In the genomic region with DNA sequence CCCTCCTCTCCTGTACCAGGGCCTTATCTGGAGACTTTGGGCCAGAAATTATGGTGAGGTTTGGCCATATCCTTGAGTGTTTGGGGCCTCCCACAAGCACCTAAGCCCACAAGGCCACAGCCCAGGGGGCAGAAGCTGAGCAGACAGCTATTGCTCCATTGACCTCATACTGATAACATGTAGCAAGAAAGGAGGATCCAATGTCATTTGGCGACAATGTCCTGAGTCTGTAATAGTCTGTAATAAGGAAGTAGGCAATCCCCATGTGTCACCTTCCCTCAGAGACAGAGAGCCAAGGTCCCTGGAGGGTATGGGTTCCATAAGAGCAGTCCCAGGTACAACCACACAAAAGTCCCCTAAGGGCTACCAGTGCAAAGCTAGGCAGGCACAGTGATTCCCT, we compare ENCODE assay signal across 24 mouse cellular contexts. TPM values are rescaled to one million over a fixed set of nuclear protein-coding genes. Genes with fewer than 3 reads are reported as not detected.
DNase-seq lines count a peak whose midpoint lies in the region; ATAC-seq and TF ChIP-seq lines count a peak whose summit lies in the region.
"Had no signal": no experiment of that assay in that cellular context is flagged by ENCODE, and none has a peak within 500 bp of the region (broad histone marks: within the 10 kb centered on the region; RNA-seq: fewer than 3 reads in every experiment).

No protein-coding gene starts in this region.

- intact Hi-C loops in gastrocnemius, adult 2 months (cut with DNase I): no loop called here
- intact Hi-C loops in gastrocnemius, postnatal 36 days (cut with DNase I): no loop called here
- intact Hi-C loops in left cerebral cortex, adult 2 months (cut with DNase I): no loop called here

- H3K27me3 ChIP-seq in intestine, postnatal 0 days (replicated peaks; ENCODE audit: control insufficient read depth, insufficient read depth, low read length): no peaks in the 10 kb centered on the region
- H3K27me3 ChIP-seq: hindbrain, embryonic 12.5 days; kidney, embryonic 15.5 days; megakaryocyte, embryonic 14.5 days; Patski had no signal

- H3K9ac ChIP-seq in intestine, postnatal 0 days (ENCODE audit: low read depth, low read length): no peak overlapping the region
- H3K9ac ChIP-seq: embryonic facial prominence, embryonic 15.5 days; heart, embryonic 13.5 days; hindbrain, embryonic 12.5 days; kidney, embryonic 15.5 days; limb, embryonic 12.5 days; liver, embryonic 13.5 days; midbrain, embryonic 13.5 days; neural tube, embryonic 13.5 days had no signal

- H3K9me3 ChIP-seq in intestine, postnatal 0 days (ENCODE audit: control insufficient read depth): no peaks in the 10 kb centered on the region
- H3K9me3 ChIP-seq: embryonic facial prominence, embryonic 15.5 days; heart, embryonic 13.5 days; hindbrain, embryonic 12.5 days; kidney, embryonic 15.5 days; limb, embryonic 12.5 days; liver, embryonic 13.5 days; megakaryocyte, embryonic 14.5 days; midbrain, embryonic 13.5 days; neural tube, embryonic 13.5 days had no signal

- H3K4me2 ChIP-seq in intestine, postnatal 0 days (replicated peaks; ENCODE audit: low read depth): no peak overlapping the region
- H3K4me2 ChIP-seq: embryonic facial prominence, embryonic 15.5 days; heart, embryonic 13.5 days; hindbrain, embryonic 12.5 days; kidney, embryonic 15.5 days; limb, embryonic 12.5 days; liver, embryonic 13.5 days; midbrain, embryonic 13.5 days; neural tube, embryonic 13.5 days had no signal

- H3K4me3 ChIP-seq in gastrocnemius, adult 2 months: peak overlapping the region; percentile 47
- H3K4me3 ChIP-seq in left cerebral cortex, adult 2 months: no peak overlapping the region
- H3K4me3 ChIP-seq in intestine, postnatal 0 days (ENCODE audit: low read depth, low read length): no peak overlapping the region
- H3K4me3 ChIP-seq: embryonic facial prominence, embryonic 15.5 days; heart, embryonic 13.5 days; hindbrain, embryonic 12.5 days; kidney, embryonic 15.5 days; limb, embryonic 12.5 days; liver, embryonic 13.5 days; megakaryocyte, embryonic 14.5 days; midbrain, embryonic 13.5 days; neural tube, embryonic 13.5 days had no signal

- no peak for TF ChIP-seq CTCF in gastrocnemius, adult 2 months (IDR thresholded peaks at IDR 0.05)
- TF ChIP-seq CTCF in left cerebral cortex, adult 2 months (IDR thresholded peaks at IDR 0.05): no peak
- no peak for TF ChIP-seq CTCF in intestine, postnatal 0 days (IDR thresholded peaks at IDR 0.05; ENCODE audit: low read depth)

- peaks cover 11% of the 10 kb centered on the region; the same call in 1 of the 2 replicates for H3K36me3 ChIP-seq in intestine, postnatal 0 days (ENCODE audit: control insufficient read depth, insufficient read depth)
- H3K36me3 ChIP-seq: embryonic facial prominence, embryonic 15.5 days; heart, embryonic 13.5 days; hindbrain, embryonic 12.5 days; liver, embryonic 13.5 days; midbrain, embryonic 13.5 days; neural tube, embryonic 13.5 days had no signal

- 32% methylated on average over 1 of the region's 1 CpGs for WGBS in intestine, postnatal 0 days

- H3K4me1 ChIP-seq in intestine, postnatal 0 days (replicated peaks; ENCODE audit: control insufficient read depth, insufficient read depth, low read length): peaks cover 4% of the 10 kb centered on the region
- H3K4me1 ChIP-seq: hindbrain, embryonic 12.5 days; limb, embryonic 12.5 days; midbrain, embryonic 13.5 days; neural tube, embryonic 13.5 days had no signal

- peak overlapping the region; percentile 94 for H3K27ac ChIP-seq in gastrocnemius, adult 2 months
- H3K27ac ChIP-seq in left cerebral cortex, adult 2 months: peak overlapping the region; percentile 81
- peak overlapping the region; percentile 73 for H3K27ac ChIP-seq in intestine, postnatal 0 days (ENCODE audit: low read depth, low read length)
- H3K27ac ChIP-seq: embryonic facial prominence, embryonic 15.5 days; heart, embryonic 13.5 days; hindbrain, embryonic 12.5 days; kidney, embryonic 15.5 days; limb, embryonic 12.5 days; liver, embryonic 13.5 days; midbrain, embryonic 13.5 days; neural tube, embryonic 13.5 days had no signal

- peak; percentile 80 for ATAC-seq in intestine, postnatal 0 days
- no peak for ATAC-seq in activated CD4-positive, CD25-positive, alpha-beta regulatory T cell, adult 4 months
- ATAC-seq: forebrain, embryonic 14.5 days; inflammation-experienced regulatory T-cells, adult 6 months; midbrain, embryonic 13.5 days; Patski had no signal

- DNase-seq in gastrocnemius, adult 2 months: no peak
- DNase-seq in gastrocnemius, postnatal 36 days: no peak
- DNase-seq in left cerebral cortex, adult 2 months (ENCODE audit: extremely low spot score in 1 of 2, low spot score in 2 of 2): no peak
- DNase-seq in left cerebral cortex, adult 18-20 months (ENCODE audit: low spot score in 2 of 2): no peak
- DNase-seq in thymus, postnatal 36 days: no peak
- DNase-seq: cerebellum, adult 9-10 months; gastrocnemius, postnatal 10 days; liver, embryonic 13.5 days; lung, adult 2 months; lung, postnatal 14 days; thymus, postnatal 14 days had no signal

RNA-seq across cellular contexts. Expression of a gene that starts 7.7 kb away (rescaled TPM):
- total RNA-seq in gastrocnemius, adult 2 months (2021): 10 to 100 TPM; 11.0 to 18.9 TPM
- 10 to 100 TPM in 1 of 2 experiments, 1 to 10 TPM in 1; 8.5 to 13.3 TPM for total RNA-seq in gastrocnemius, postnatal 36 days (2021)
- total RNA-seq in left cerebral cortex, adult 2 months (2021): 10 to 100 TPM; 38.9 to 40.8 TPM
- total RNA-seq in left cerebral cortex, adult 18-20 months (2021): 10 to 100 TPM; 30.6 to 37.2 TPM
- 23.2 and 40.9 TPM in 2 replicates for polyA plus RNA-seq in intestine, postnatal 0 days (2015; fragmentation: Nextera tagmentation; extraction: Ambion mirVana)
- 1 to 10 TPM; 2.9 to 4.2 TPM for polyA plus RNA-seq in activated CD4-positive, CD25-positive, alpha-beta regulatory T cell, adult 4 months (2017; shearing (Covaris generic))

RNA-seq across cellular contexts. Expression of a gene that starts 29.6 kb away (rescaled TPM):
- total RNA-seq in gastrocnemius, adult 2 months (2021): 10 to 100 TPM; 45.5 to 46.2 TPM
- total RNA-seq in gastrocnemius, postnatal 36 days (2021): 10 to 100 TPM; 29.3 to 36.3 TPM
- total RNA-seq in left cerebral cortex, adult 2 months (2021): 10 to 100 TPM; 96.1 to 96.8 TPM
- total RNA-seq in left cerebral cortex, adult 18-20 months (2021): 10 to 100 TPM; 90.4 to 92.7 TPM
- polyA plus RNA-seq in intestine, postnatal 0 days (2015; fragmentation: Nextera tagmentation; extraction: Ambion mirVana): 98.4 and 106 TPM in 2 replicates
- 10 to 100 TPM; 15.6 to 19.7 TPM for polyA plus RNA-seq in activated CD4-positive, CD25-positive, alpha-beta regulatory T cell, adult 4 months (2017; shearing (Covaris generic))

RNA-seq across cellular contexts. Expression of a gene that starts 45.2 kb away (rescaled TPM):
- total RNA-seq in gastrocnemius, adult 2 months (2021): not detected
- under 1 TPM in 1 of 2 experiments, not detected in 1; 0.17 TPM for total RNA-seq in gastrocnemius, postnatal 36 days (2021)
- 100 to 1,000 TPM; 138 to 147 TPM for total RNA-seq in left cerebral cortex, adult 2 months (2021)
- total RNA-seq in left cerebral cortex, adult 18-20 months (2021): 100 to 1,000 TPM; 128 to 135 TPM
- 1.6 and 1.9 TPM in 2 replicates for polyA plus RNA-seq in intestine, postnatal 0 days (2015; fragmentation: Nextera tagmentation; extraction: Ambion mirVana)
- polyA plus RNA-seq in activated CD4-positive, CD25-positive, alpha-beta regulatory T cell, adult 4 months (2017; shearing (Covaris generic)): not detected
- polyA plus RNA-seq: inflammation-experienced regulatory T-cells, adult 6 months had no signal

Comparison
In these comparisons a context has a peak if more than half of its experiments do, and no peak if none do; other contexts are left out.
1. RNA of a gene that starts 45.2 kb away (total RNA-seq): 138 to 147 TPM in left cerebral cortex, adult 2 months and 128 to 135 TPM in left cerebral cortex, adult 18-20 months; 0.17 TPM in gastrocnemius, postnatal 36 days and not detected in gastrocnemius, adult 2 months; every median in the first group is over 100 times any median in the second.
2. Peak in every context shown above with its lines, with median percentiles within 50 percentile points of each other: H3K27ac ChIP-seq.